Mouse (Mus musculus) myocyte (in vitro differentiated cells): ENCODE data around the gene Pcna.

Experiments used
- E2F4 ChIP-seq: IDR thresholded peaks from one replicate; pipeline ENCODE4 v1.6.1; 2011; ENCODE audit warnings: mild to moderate bottlenecking, control low read depth, moderate library complexity; ENCODE audit not compliant: insufficient read depth
- POLR2A ChIP-seq: IDR thresholded peaks from one replicate; pipeline ENCODE4 v1.6.1; 2011; ENCODE audit warnings: low read depth, mild to moderate bottlenecking, control low read depth, moderate library complexity; ENCODE audit not compliant: insufficient read length
- REST ChIP-seq: IDR thresholded peaks from one replicate; pipeline ENCODE4 v1.6.1; 2011; ENCODE audit warnings: mild to moderate bottlenecking, control low read depth, moderate library complexity; ENCODE audit not compliant: insufficient read depth, insufficient read length

DNA sequence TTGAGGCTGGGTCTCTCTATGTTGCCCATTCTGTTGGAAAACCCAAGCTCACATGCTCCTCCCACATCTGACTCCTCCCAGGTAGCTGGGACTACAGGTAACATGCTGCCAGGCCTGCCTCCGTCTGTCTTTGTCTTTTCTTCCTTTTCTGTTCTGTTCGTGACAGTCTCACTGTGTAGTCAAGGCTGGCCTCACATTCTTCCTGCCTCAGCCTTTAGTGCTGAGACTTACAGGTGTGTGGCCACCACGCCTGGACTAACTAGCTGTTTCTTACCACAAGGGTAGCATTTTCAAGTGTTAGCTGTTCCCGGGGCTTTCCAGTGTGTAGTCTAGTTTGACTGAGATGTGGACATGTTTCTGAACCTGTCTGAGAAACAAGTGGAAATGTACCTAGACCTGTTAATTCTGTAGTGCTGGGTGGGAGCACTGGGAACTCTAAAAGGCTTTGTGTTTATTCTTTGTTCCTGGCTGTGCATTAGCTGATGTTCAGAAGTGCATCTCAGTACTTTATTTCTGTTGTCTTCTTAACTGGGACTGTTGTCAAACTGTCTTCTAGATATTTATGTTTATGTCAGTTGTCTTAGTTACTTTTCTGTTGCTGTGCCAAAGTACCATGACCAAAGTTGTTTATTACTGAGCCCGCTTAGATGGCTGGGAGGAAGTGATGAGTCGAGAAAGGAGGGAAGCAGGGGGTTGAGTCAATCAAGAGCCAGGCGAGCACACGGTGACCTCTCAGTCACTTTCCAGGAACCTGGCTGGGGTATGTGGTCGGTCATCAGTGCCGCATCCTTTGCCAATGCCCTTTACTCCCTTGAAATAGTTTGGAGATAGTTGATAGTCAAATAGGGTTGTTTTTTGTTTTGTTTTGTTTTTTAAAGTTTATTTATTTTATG lies 28.7 kb upstream of the Pcna start:
- no peak for TF ChIP-seq E2F4
- no peak for TF ChIP-seq POLR2A
- no peak for TF ChIP-seq REST
